Mouse (Mus musculus) CH12.LX (cell line): ENCODE results near the gene Prm2. TPM values are rescaled to one million over a fixed set of nuclear protein-coding genes. Genes with fewer than 3 reads are reported as not detected.

Experiments used
- DNase-seq: peaks from one replicate; pipeline ENCODE4 v3.0.0-alpha.2; 2013; ENCODE audit errors: extremely low read depth
- H3K27ac ChIP-seq: 2 replicates; pipeline ENCODE4 v1.5.1; 2012; ENCODE audit warnings: low read depth, mild to moderate bottlenecking, control low read depth, moderate library complexity; ENCODE audit not compliant: insufficient read depth
- H3K27me3 ChIP-seq: replicated peaks from 2 replicates; pipeline ENCODE3; 2012; ENCODE audit warnings: inconsistent platforms
- H3K36me3 ChIP-seq, 2 experiments: replicated peaks in 1 of 2; 2 replicates each; pipeline versions ENCODE3 to v1.6.1; 2012; ENCODE audit warnings: inconsistent platforms in 1 of 2, low read length in 1 of 2, mild to moderate bottlenecking in 1 of 2, mixed read lengths in 1 of 2, moderate library complexity in 1 of 2; ENCODE audit not compliant: control insufficient read depth in 1 of 2, insufficient read depth in 1 of 2
- H3K4me1 ChIP-seq, 2 experiments: 2 replicates each; pipeline ENCODE4 v1.6.1; 2012; ENCODE audit warnings: inconsistent platforms in 1 of 2, moderate library complexity in 1 of 2; ENCODE audit not compliant: insufficient read depth in 2 of 2, control insufficient read depth in 1 of 2
- H3K4me2 ChIP-seq: 2 replicates; pipeline ENCODE4 v1.6.1; 2012; ENCODE audit warnings: low read depth, mild to moderate bottlenecking, control low read depth; ENCODE audit not compliant: poor library complexity, insufficient read depth, severe bottlenecking
- H3K4me3 ChIP-seq, 3 experiments: fragments of 150-350 bp in 1 of 3; sonication (generic) in 1 of 3; replicated peaks in 1 of 3; 2 replicates each; pipeline versions ENCODE3 to v1.5.1; 2011 to 2012; ENCODE audit warnings: low read depth in 2 of 3, low read length in 2 of 3, mild to moderate bottlenecking in 2 of 3, moderate library complexity in 2 of 3, control low read depth in 1 of 3, improper control_type of control experiment in 1 of 3, inconsistent platforms in 1 of 3, mixed read lengths in 1 of 3; ENCODE audit not compliant: poor library complexity in 1 of 3
- H3K79me2 ChIP-seq: replicated peaks from 2 replicates; pipeline ENCODE4 v1.6.1; 2012; ENCODE audit warnings: mild to moderate bottlenecking, moderate library complexity; ENCODE audit not compliant: control insufficient read depth, poor library complexity, insufficient read depth, severe bottlenecking; ENCODE audit errors: extremely low read depth
- H3K9ac ChIP-seq: 2 replicates; pipeline ENCODE4 v1.6.1; 2012; ENCODE audit warnings: low read depth, mild to moderate bottlenecking, control low read depth, moderate library complexity; ENCODE audit not compliant: insufficient read depth
- H3K9me3 ChIP-seq: replicated peaks from 2 replicates; pipeline ENCODE3; 2012; ENCODE audit warnings: low read length, inconsistent platforms, mixed read lengths
- BHLHE40 ChIP-seq: IDR thresholded peaks from 2 replicates; pipeline ENCODE4 v1.6.1; 2011; ENCODE audit warnings: mild to moderate bottlenecking, low read depth, low read length, improper control_type of control experiment
- CHD1 ChIP-seq: IDR thresholded peaks from 2 replicates; pipeline ENCODE4 v1.6.1; 2012; ENCODE audit warnings: low read depth, low read length, improper control_type of control experiment, inconsistent platforms
- CTCF ChIP-seq, 2 experiments: IDR thresholded peaks in 1 of 2; conservative IDR thresholded peaks in 1 of 2; 2 replicates each; pipeline ENCODE4 v1.5.1; 2011 to 2012; ENCODE audit warnings: low read depth in 2 of 2, low read length in 2 of 2, improper control_type of control experiment in 1 of 2, inconsistent platforms in 1 of 2, mild to moderate bottlenecking in 1 of 2, moderate library complexity in 1 of 2
- ELF1 ChIP-seq: IDR thresholded peaks from 2 replicates; pipeline ENCODE4 v1.6.1; 2014; ENCODE audit warnings: low read depth, mild to moderate bottlenecking, inconsistent platforms, low read length, improper control_type of control experiment
- ETS1 ChIP-seq: conservative IDR thresholded peaks from 2 replicates; pipeline ENCODE4 v1.6.1; 2012; ENCODE audit warnings: low read depth, mild to moderate bottlenecking, inconsistent platforms, low read length, improper control_type of control experiment, moderate library complexity
- GABPA ChIP-seq: IDR thresholded peaks from 2 replicates; pipeline ENCODE4 v1.6.1; 2012; ENCODE audit warnings: low read depth, low read length, improper control_type of control experiment, inconsistent platforms; ENCODE audit not compliant: insufficient replicate concordance
- HCFC1 ChIP-seq: IDR thresholded peaks from 2 replicates; pipeline ENCODE4 v1.6.1; 2012; ENCODE audit warnings: low read depth, mild to moderate bottlenecking, inconsistent platforms, low read length, improper control_type of control experiment
- IRF4 ChIP-seq: IDR thresholded peaks from 2 replicates; pipeline ENCODE4 v1.6.1; 2014; ENCODE audit warnings: low read depth, mild to moderate bottlenecking, inconsistent platforms, low read length, improper control_type of control experiment
- JUND ChIP-seq: conservative IDR thresholded peaks from 2 replicates; pipeline ENCODE4 v1.6.1; 2011; ENCODE audit warnings: low read depth, low read length, improper control_type of control experiment
- MAX ChIP-seq: IDR thresholded peaks from 2 replicates; pipeline ENCODE4 v1.6.1; 2011; ENCODE audit warnings: low read length, improper control_type of control experiment
- MAZ ChIP-seq: IDR thresholded peaks from 2 replicates; pipeline ENCODE4 v1.6.1; 2012; ENCODE audit warnings: low read depth, mild to moderate bottlenecking, inconsistent platforms, low read length, improper control_type of control experiment, moderate library complexity
- MEF2A ChIP-seq: IDR thresholded peaks from 2 replicates; pipeline ENCODE4 v1.6.1; 2014; ENCODE audit warnings: low read depth, mild to moderate bottlenecking, inconsistent platforms, low read length, improper control_type of control experiment, borderline replicate concordance
- MXI1 ChIP-seq: IDR thresholded peaks from 2 replicates; pipeline ENCODE4 v1.6.1; 2011; ENCODE audit warnings: mild to moderate bottlenecking, low read depth, low read length, improper control_type of control experiment
- MYC ChIP-seq: IDR thresholded peaks from 2 replicates; pipeline ENCODE4 v1.6.1; 2011; ENCODE audit warnings: low read depth, mild to moderate bottlenecking, improper control_type of control experiment, low read length
- POLR2AphosphoS2 ChIP-seq: IDR thresholded peaks from 2 replicates; pipeline ENCODE4 v1.6.1; 2011; ENCODE audit warnings: low read depth, low read length, improper control_type of control experiment
- RAD21 ChIP-seq: IDR thresholded peaks from 2 replicates; pipeline ENCODE4 v1.6.1; 2011; ENCODE audit warnings: low read depth, mild to moderate bottlenecking, low read length, improper control_type of control experiment, moderate library complexity
- RCOR1 ChIP-seq: conservative IDR thresholded peaks from 2 replicates; pipeline ENCODE4 v1.6.1; 2012; ENCODE audit warnings: low read depth, mild to moderate bottlenecking, inconsistent platforms, low read length, improper control_type of control experiment
- SIN3A ChIP-seq: IDR thresholded peaks from 2 replicates; pipeline ENCODE4 v1.6.1; 2012; ENCODE audit warnings: low read length, improper control_type of control experiment, inconsistent platforms
- TBP ChIP-seq: conservative IDR thresholded peaks from 2 replicates; pipeline ENCODE4 v1.6.1; 2011; ENCODE audit warnings: low read depth, low read length, improper control_type of control experiment
- TCF12 ChIP-seq: IDR thresholded peaks from 2 replicates; pipeline ENCODE4 v1.6.1; 2014; ENCODE audit warnings: low read depth, mild to moderate bottlenecking, inconsistent platforms, low read length, improper control_type of control experiment
- UBTF ChIP-seq: IDR thresholded peaks from 2 replicates; pipeline ENCODE4 v1.6.1; 2012; ENCODE audit warnings: low read depth, mild to moderate bottlenecking, inconsistent platforms, low read length, improper control_type of control experiment, moderate library complexity
- USF2 ChIP-seq: conservative IDR thresholded peaks from 2 replicates; pipeline ENCODE4 v1.6.1; 2011; ENCODE audit warnings: low read depth, low read length, improper control_type of control experiment
- ZC3H11A ChIP-seq: IDR thresholded peaks from 2 replicates; pipeline ENCODE4 v1.6.1; 2012; ENCODE audit warnings: low read depth, mild to moderate bottlenecking, inconsistent platforms, low read length, improper control_type of control experiment
- ZKSCAN1 ChIP-seq: IDR thresholded peaks from 2 replicates; pipeline ENCODE4 v1.6.1; 2012; ENCODE audit warnings: low read depth, inconsistent platforms, low read length, improper control_type of control experiment, borderline replicate concordance
- ZMIZ1 ChIP-seq: IDR thresholded peaks from 2 replicates; pipeline ENCODE4 v1.6.1; 2012; ENCODE audit warnings: low read depth, mild to moderate bottlenecking, inconsistent platforms, low read length, improper control_type of control experiment
- dilution Hi-C: fragments of 300-500 bp; cut with MboI; formaldehyde crosslinking; loops from 2 replicates; pipeline ENCODE4 v1.14.3; 2020; ENCODE audit warnings: low sequenced_read_pairs; ENCODE audit not compliant: extremely low pct_unique_long_range_greater_than_20kb, extremely low pct_ligation_motif_present
- in situ Hi-C: fragments of 300-500 bp; cut with MboI; formaldehyde crosslinking; loops from 3 replicates; pipeline ENCODE4 v1.14.3; 2019; ENCODE audit warnings: low sequenced_read_pairs, low pct_ligation_motif_present, low pct_unique_long_range_greater_than_20kb, mixed read lengths
- polyA plus RNA-seq: library from polyadenylated mRNA; unstranded; fragments of >175 nt; gene quantifications from 2 replicates; pipeline ENCODE4 v1.2.1, GENCODE M21; 2012; ENCODE audit warnings: low read depth; ENCODE audit not compliant: insufficient read length
- total RNA-seq, 2 experiments: library from RNA; depleted of rRNA; stranded (reverse); fragments of 300-350 nt in 1 of 2; fragments of >200 nt in 1 of 2; gene quantifications; 2 replicates each; pipeline ENCODE4 v1.2.3; 2012 to 2014

Gene Prm2
- total and polyA plus RNA-seq, 3 experiments, result not detected

DNA sequence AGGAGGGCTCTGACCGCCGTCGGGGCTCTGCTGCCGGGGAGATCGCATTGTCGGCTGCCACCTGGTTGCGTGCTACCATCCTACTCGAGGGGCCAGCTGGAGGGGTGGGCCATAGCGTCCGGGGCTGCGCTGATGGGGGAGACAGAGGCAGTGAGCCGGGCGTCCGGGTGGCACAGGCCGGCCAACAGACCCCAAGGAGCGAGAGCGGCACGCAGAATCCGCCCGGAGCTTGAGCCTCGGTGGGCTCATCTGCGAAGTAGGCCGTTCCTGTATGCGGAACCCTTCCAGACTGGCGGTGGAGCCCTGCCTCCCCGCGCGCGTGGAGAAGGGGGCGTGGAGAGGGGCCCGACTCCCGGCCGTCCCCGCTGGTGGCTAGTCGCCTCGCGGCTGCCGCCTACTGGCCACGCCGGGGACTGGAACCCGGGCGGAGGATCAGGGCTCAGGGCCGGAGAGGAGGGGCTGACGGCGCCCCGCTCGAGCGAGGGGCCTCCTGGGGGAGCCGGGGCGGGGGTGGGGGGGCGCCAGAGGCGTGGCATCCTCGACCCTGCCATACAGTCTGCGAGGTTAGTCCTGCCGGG is 11.1 kb downstream of the Prm2 start (continued):
- TF ChIP-seq CHD1 (no peak; the same call in 1 of the 2 replicates), GABPA (no peak), ETS1 (no peak), POLR2AphosphoS2 (peak; percentile 73; the same call in 1 of the 2 replicates), ZMIZ1 (no peak)
- TF ChIP-seq, all 38 proteins: peak for 21

- no peaks in the 10 kb centered on the region for H3K27me3 ChIP-seq
- H3K4me2 ChIP-seq, result peak overlapping the region; percentile 52
- peak overlapping the region; percentile 84 to 99 (median 96) for H3K4me3 ChIP-seq
- H3K79me2 ChIP-seq, result peaks cover 16% of the 10 kb centered on the region
- no peak for TF ChIP-seq ELF1
- TF ChIP-seq CTCF (conservative IDR thresholded peaks at IDR 0.05 in 1 of 2, IDR thresholded peaks at IDR 0.05 in 1 of 2; ENCODE audit: low read depth in 2 of 2, low read length in 2 of 2), result peak in 1 of 2 experiments; percentile 36; a peak in 2 of 4 replicates
- TF ChIP-seq MXI1, result peak; percentile 79
- TF ChIP-seq USF2, result no peak; the same call in 1 of the 2 replicates
- TF ChIP-seq MEF2A, result no peak
- TF ChIP-seq HCFC1, result no peak
- TF ChIP-seq MAZ, result 0 out of 2 replicates have a peak, but pooled peaks have one; percentile 22
- no peak for TF ChIP-seq TBP
- TF ChIP-seq CHD1, result no peak; the same call in none of the 2 replicates
- TF ChIP-seq MAX, result peak; percentile 33
- TF ChIP-seq UBTF, result 0 out of 2 replicates have a peak, but pooled peaks have one; percentile 53
- TF ChIP-seq JUND, result no peak
- peak; percentile 78 for TF ChIP-seq BHLHE40
- no peak for TF ChIP-seq GABPA
- 0 out of 2 replicates have a peak, but pooled peaks have one; percentile 62 for TF ChIP-seq SIN3A
- TF ChIP-seq TCF12, result no peak
- no peak for TF ChIP-seq ZC3H11A
- no peak for TF ChIP-seq IRF4
- no peak; the same call in none of the 2 replicates for TF ChIP-seq RAD21
- no peak for TF ChIP-seq ZKSCAN1
- peak; percentile 76; the same call in 1 of the 2 replicates for TF ChIP-seq ZMIZ1
- TF ChIP-seq MYC, result peak; percentile 56; the same call in 1 of the 2 replicates
- TF ChIP-seq RCOR1, result no peak; the same call in 1 of the 2 replicates
- dilution Hi-C loops (no loop called here), in situ Hi-C loops (loop anchor here (5.0 kb wide), 1 partner anchor 37 kb away; no protein-coding TSS in a partner anchor)
- peak overlapping the region; percentile 89 for H3K9ac ChIP-seq
- H3K9me3 ChIP-seq, result no peaks in the 10 kb centered on the region
- H3K36me3 ChIP-seq, result peaks cover 0 to 24% of the 10 kb centered on the region in 2 experiments
- peaks cover 35 to 59% of the 10 kb centered on the region in 2 experiments for H3K4me1 ChIP-seq
- H3K27ac ChIP-seq, result peak overlapping the region; percentile 89
- DNase-seq, result peak; percentile 38
Measured at GRCm38 (mm10) chr16:10783883-10784792, 11.8 kb downstream of the Prm2 start.
